Mouse (Mus musculus) ES-E14 (cell line): ENCODE measurements around the gene Celsr1. TPM values are rescaled to one million over a fixed set of nuclear protein-coding genes. Genes with fewer than 3 reads are reported as not detected.

Source experiments
- DNase-seq: peaks from one replicate; pipeline ENCODE4 v3.0.0-alpha.2; 2013; ENCODE audit warnings: low read depth, low spot score
- H3K27ac ChIP-seq: 2 replicates; pipeline ENCODE4 v1.5.1; 2012; ENCODE audit warnings: low read depth, mild to moderate bottlenecking, low read length, moderate library complexity, mixed read lengths; ENCODE audit not compliant: poor library complexity, insufficient read depth, severe bottlenecking
- H3K36me3 ChIP-seq: 2 replicates; pipeline ENCODE4 v1.6.1; 2012; ENCODE audit warnings: mild to moderate bottlenecking, low read length, moderate library complexity, mixed read lengths; ENCODE audit not compliant: control insufficient read depth, poor library complexity, insufficient read depth, severe bottlenecking
- H3K4me1 ChIP-seq, 2 experiments: fragments of 150-350 bp in 1 of 2; sonication (generic) in 1 of 2; 2 replicates each; pipeline ENCODE4 v1.6.1; 2012; ENCODE audit warnings: low read length in 2 of 2, mild to moderate bottlenecking in 1 of 2, mixed read lengths in 1 of 2; ENCODE audit not compliant: control insufficient read depth in 2 of 2, insufficient read depth in 2 of 2, poor library complexity in 1 of 2
- H3K4me3 ChIP-seq, 2 experiments: fragments of 150-350 bp in 1 of 2; sonication (generic) in 1 of 2; 2 replicates each; pipeline ENCODE4 v1.5.1; 2012; ENCODE audit warnings: low read length in 2 of 2, low read depth in 1 of 2, mild to moderate bottlenecking in 1 of 2, mixed read lengths in 1 of 2; ENCODE audit not compliant: insufficient read depth in 1 of 2, poor library complexity in 1 of 2, severe bottlenecking in 1 of 2
- H3K9ac ChIP-seq: 2 replicates; pipeline ENCODE4 v1.6.1; 2012; ENCODE audit warnings: low read depth, mild to moderate bottlenecking, low read length, mixed read lengths; ENCODE audit not compliant: poor library complexity, insufficient read depth, severe bottlenecking
- H3K9me3 ChIP-seq: fragments of 150-350 bp; sonication (generic); 2 replicates; pipeline ENCODE4 v1.6.1; 2012; ENCODE audit warnings: low read depth, mild to moderate bottlenecking, low read length; ENCODE audit not compliant: control insufficient read depth, insufficient read depth
- CHD2 ChIP-seq: IDR thresholded peaks from 2 replicates; pipeline ENCODE4 v1.6.1; 2014; ENCODE audit warnings: mild to moderate bottlenecking, low read depth, low read length, inconsistent platforms
- HCFC1 ChIP-seq: IDR thresholded peaks from 2 replicates; pipeline ENCODE4 v1.6.1; 2012; ENCODE audit warnings: low read length, inconsistent platforms, borderline replicate concordance; ENCODE audit not compliant: insufficient read depth
- MAFK ChIP-seq: IDR thresholded peaks from 2 replicates; pipeline ENCODE4 v1.6.1; 2014; ENCODE audit warnings: mild to moderate bottlenecking, low read depth, low read length, inconsistent platforms; ENCODE audit not compliant: insufficient read depth
- ZC3H11A ChIP-seq: IDR thresholded peaks from 2 replicates; pipeline ENCODE4 v1.6.1; 2012; ENCODE audit warnings: low read depth, mild to moderate bottlenecking, inconsistent platforms, low read length, borderline replicate concordance
- ZNF384 ChIP-seq: IDR thresholded peaks from 2 replicates; pipeline ENCODE4 v1.6.1; 2012; ENCODE audit warnings: low read depth, low read length, inconsistent platforms
- in situ Hi-C, 2 experiments: fragments of 600-800 bp; cut with MboI; formaldehyde crosslinking; loops; one replicate each; pipeline ENCODE4 v1.15.1; 2025; ENCODE audit warnings: low sequenced_read_pairs in 2 of 2, inconsistent platforms in 1 of 2; ENCODE audit not compliant: unreplicated experiment in 2 of 2
- total RNA-seq: library from RNA; depleted of rRNA; stranded (reverse); fragments of 300-350 nt; gene quantifications from 2 replicates; pipeline ENCODE4 v1.2.3, GENCODE M21; 2012

The Celsr1 gene
- total RNA-seq, 1 experiment = 12.6 TPM

- peaks cover 3 to 11% of the 10 kb centered on the region in 2 experiments; a peak in 2 of 4 replicates for H3K4me1 ChIP-seq
- TF ChIP-seq HCFC1 = 0 out of 2 replicates have a peak, but pooled peaks have one; percentile 27
- no peak for TF ChIP-seq ZNF384
- no peak for TF ChIP-seq ZC3H11A
- DNase-seq = no peak
- H3K36me3 ChIP-seq = no peaks in the 10 kb centered on the region
- H3K27ac ChIP-seq = no peak overlapping the region
- H3K9ac ChIP-seq = peak overlapping the region; percentile 74
- peak overlapping the region; percentile 68 to 79 for H3K4me3 ChIP-seq
- H3K9me3 ChIP-seq = no peaks in the 10 kb centered on the region
- in situ Hi-C loops = no loop called here
Measured at GRCm38 (mm10) chr15:86058931-86059834, 25.6 kb upstream of the Celsr1 start.

- Histone ChIP-seq H3K36me3 (no peaks in the 10 kb centered on the region), H3K4me3 (peak overlapping the region; percentile 78 to 79), H3K4me1 (peaks cover 3 to 11% of the 10 kb centered on the region in 2 experiments; a peak in 2 of 4 replicates), H3K27ac (no peak overlapping the region), H3K9me3 (no peaks in the 10 kb centered on the region), H3K9ac (peak overlapping the region; percentile 74)
- TF ChIP-seq ZC3H11A (no peak), ZNF384 (no peak), HCFC1 (no peak), MAFK (no peak), CHD2 (no peak)
- in situ Hi-C loops = no loop called here
- DNase-seq = no peak
Measured at GRCm38 (mm10) chr15:86058394-86058915, 24.9 kb upstream of the Celsr1 start.

GRCm38 (mm10) chr15:86057908-86058307 lies 24.3 kb upstream of the Celsr1 start:
- TF ChIP-seq ZC3H11A (no peak), CHD2 (no peak), ZNF384 (no peak), HCFC1 (no peak), MAFK (no peak)
- in situ Hi-C loops = no loop called here
- no peaks in the 10 kb centered on the region for H3K9me3 ChIP-seq
- DNase-seq = no peak
- H3K27ac ChIP-seq = no peak overlapping the region
- H3K4me3 ChIP-seq = peak overlapping the region; percentile 78 to 79; a peak in 3 of 4 replicates
- peaks cover 3 to 11% of the 10 kb centered on the region in 2 experiments; a peak in 2 of 4 replicates for H3K4me1 ChIP-seq
- H3K9ac ChIP-seq = no peak overlapping the region
- no peaks in the 10 kb centered on the region for H3K36me3 ChIP-seq

- Histone ChIP-seq H3K4me3 (peak within 1 kb of the TSS; percentile 78 to 79), H3K9me3 (no peaks in the 10 kb centered on the region), H3K36me3 (no peaks in the 10 kb centered on the region), H3K4me1 (peaks cover 3 to 11% of the 10 kb centered on the region in 2 experiments; a peak in 2 of 4 replicates), H3K27ac (no peak within 1 kb of the TSS), H3K9ac (peak within 1 kb of the TSS; percentile 69)
- in situ Hi-C loops = no loop called here
- DNase-seq = no peak
- TF ChIP-seq ZC3H11A = no peak
- no peak for TF ChIP-seq MAFK
- no peak for TF ChIP-seq CHD2
- TF ChIP-seq HCFC1 = no peak
- no peak for TF ChIP-seq ZNF384
Measured at GRCm38 (mm10) chr15:86057413-86057812, 23.8 kb upstream of the Celsr1 start, which contains the start of gene Gramd4. Gene Gramd4 (plus strand): TSS chr15:86057695.
